In genomic region chr2:153074651-153075050, GRCm38 (mm10) we compare ENCODE assay signal across 40 mouse cellular contexts. TPM values are rescaled to one million over a fixed set of nuclear protein-coding genes. Genes with fewer than 3 reads are reported as not detected.
"Had no signal": no experiment of that assay in that cellular context is flagged by ENCODE, and none has a peak within 500 bp of the region (broad histone marks: within the 10 kb centered on the region; RNA-seq: fewer than 3 reads in every experiment).

No protein-coding gene starts in this region.

- H3K4me3 ChIP-seq: heart, embryonic 10.5 days; heart, embryonic 13.5 days; heart, embryonic 15.5 days; hindbrain, embryonic 10.5 days; hindbrain, embryonic 12.5 days; hindbrain, embryonic 13.5 days; hindbrain, embryonic 15.5 days; intestine, embryonic 15.5 days; kidney, embryonic 15.5 days; layer of hippocampus, adult 2 months; left cerebral cortex, adult 2 months had no signal

- DNase-seq: heart, postnatal 10 days; heart, postnatal 14 days; heart, postnatal 36 days; heart, postnatal 4 days; kidney, adult 11 months; kidney, adult 18-20 months; kidney, adult 2 months; kidney, adult 8-10 months; kidney, adult 9 months; kidney, postnatal 10 days; kidney, postnatal 14 days; kidney, postnatal 36 days; kidney, postnatal 4 days had no signal

- H3K9ac ChIP-seq: heart, embryonic 13.5 days; heart, embryonic 15.5 days; hindbrain, embryonic 12.5 days; hindbrain, embryonic 13.5 days; hindbrain, embryonic 14.5 days; hindbrain, embryonic 15.5 days; intestine, embryonic 15.5 days; kidney, embryonic 15.5 days had no signal

- H3K4me2 ChIP-seq: heart, embryonic 11.5 days; heart, embryonic 13.5 days; heart, embryonic 15.5 days; hindbrain, embryonic 12.5 days; hindbrain, embryonic 13.5 days; hindbrain, embryonic 14.5 days; hindbrain, embryonic 15.5 days; intestine, embryonic 15.5 days; kidney, embryonic 15.5 days had no signal

- ATAC-seq: hindbrain, embryonic 16.5 days; hindbrain, postnatal 0 days; inflammation-experienced regulatory T-cells, adult 6 months; intestine, embryonic 15.5 days; intestine, embryonic 16.5 days; intestine, postnatal 0 days had no signal

- H3K36me3 ChIP-seq: heart, embryonic 13.5 days; heart, embryonic 15.5 days; hindbrain, embryonic 10.5 days; hindbrain, embryonic 12.5 days; hindbrain, embryonic 13.5 days; hindbrain, embryonic 15.5 days; intestine, embryonic 15.5 days; kidney, embryonic 15.5 days had no signal

- H3K27ac ChIP-seq: heart, embryonic 10.5 days; heart, embryonic 13.5 days; heart, embryonic 15.5 days; hindbrain, embryonic 10.5 days; hindbrain, embryonic 12.5 days; hindbrain, embryonic 13.5 days; hindbrain, embryonic 14.5 days; hindbrain, embryonic 15.5 days; hindbrain, postnatal 0 days; intestine, embryonic 15.5 days; kidney, embryonic 15.5 days; kidney, postnatal 0 days; layer of hippocampus, adult 2 months; left cerebral cortex, adult 2 months had no signal

- H3K9me3 ChIP-seq: heart, embryonic 10.5 days; heart, embryonic 13.5 days; heart, embryonic 15.5 days; hindbrain, embryonic 10.5 days; hindbrain, embryonic 12.5 days; hindbrain, embryonic 13.5 days; hindbrain, embryonic 15.5 days; intestine, embryonic 15.5 days; kidney, embryonic 15.5 days had no signal

RNA-seq across cellular contexts. Expression of gene Ccm2l, which starts 8.9 kb away (rescaled TPM):
- polyA plus RNA-seq: inflammation-experienced regulatory T-cells, adult 6 months had no signal

RNA-seq across cellular contexts. Expression of gene Xkr7, which starts 43.0 kb away (rescaled TPM):
- total RNA-seq: heart, postnatal 10 days; heart, postnatal 14 days; heart, postnatal 25 days; heart, postnatal 36 days; heart, postnatal 4 days; hematopoietic stem cell, adult 5-6 weeks had no signal
- polyA plus RNA-seq: heart, embryonic 10.5 days; heart, embryonic 11.5 days; heart, embryonic 13.5 days; heart, embryonic 14.5 days; heart, embryonic 15.5 days; heart, embryonic 16.5 days; heart, postnatal 0 days; inflammation-experienced regulatory T-cells, adult 6 months; intestine, embryonic 14.5 days; intestine, postnatal 0 days; kidney, adult 2 months; kidney, embryonic 14.5 days; kidney, embryonic 15.5 days; kidney, embryonic 16.5 days; kidney, postnatal 0 days had no signal
